Mouse (Mus musculus) brain, embryonic 14.5 days (tissue): ENCODE results near the gene Bpifb3.

ENCODE experiments used
- CTCF ChIP-seq: fragments of 200-500 bp; IDR thresholded peaks from 2 replicates; pipeline ENCODE4 v1.5.1; 2012; ENCODE audit warnings: inconsistent platforms, mild to moderate bottlenecking, moderate library complexity, borderline replicate concordance; ENCODE audit not compliant: insufficient read depth, insufficient read length; ENCODE audit errors: extremely low read depth
- POLR2A ChIP-seq: fragments of 200-500 bp; IDR thresholded peaks from 2 replicates; pipeline ENCODE4 v1.6.1; 2012; ENCODE audit warnings: mild to moderate bottlenecking, inconsistent platforms, borderline replicate concordance; ENCODE audit not compliant: poor library complexity, insufficient read depth, insufficient read length, severe bottlenecking; ENCODE audit errors: extremely low read depth

GRCm38 (mm10) chr2:153929871-153930413 lies 11.9 kb downstream of the Bpifb3 start:
- TF ChIP-seq CTCF (peak; percentile 83), POLR2A (no peak)
